Mouse (Mus musculus) kidney, postnatal 0 days (tissue): ENCODE results near the gene P2rx3. TPM values are rescaled to one million over a fixed set of nuclear protein-coding genes. Genes with fewer than 3 reads are reported as not detected.

Experiments
- ATAC-seq: fragments of 200-750 bp; cut with Nextera tagmentation; replicated peaks from 2 replicates; pipeline ENCODE4 v1.8.0; 2017; ENCODE audit warnings: low read depth, moderate number of reproducible peaks, moderate TSS enrichment, moderate library complexity; ENCODE audit not compliant: low FRiP score
- DNase-seq: peaks from one replicate; pipeline ENCODE4 v3.0.0-alpha.2; 2016; ENCODE audit warnings: low spot score
- H3K27ac ChIP-seq: fragments of 300-500 bp; sonication (generic); 2 replicates; pipeline ENCODE4 v1.5.1; 2014; ENCODE audit warnings: mild to moderate bottlenecking
- H3K27me3 ChIP-seq: fragments of 300-500 bp; sonication (generic); 2 replicates; pipeline ENCODE4 v1.6.1; 2014; ENCODE audit warnings: low read length, mixed read lengths; ENCODE audit not compliant: insufficient read depth
- H3K36me3 ChIP-seq: fragments of 300-500 bp; sonication (generic); 2 replicates; pipeline ENCODE4 v1.6.1; 2014; ENCODE audit warnings: low read length, mixed read lengths; ENCODE audit not compliant: insufficient read depth
- H3K4me1 ChIP-seq: fragments of 300-500 bp; sonication (generic); replicated peaks from 2 replicates; pipeline ENCODE4 v1.6.1; 2014; ENCODE audit warnings: antibody characterized with exemption, low read length, mixed read lengths; ENCODE audit not compliant: insufficient read depth
- H3K4me2 ChIP-seq: fragments of 300-500 bp; sonication (generic); 2 replicates; pipeline ENCODE4 v1.6.1; 2014; ENCODE audit warnings: mild to moderate bottlenecking, low read length, moderate library complexity, mixed read lengths
- H3K4me3 ChIP-seq: fragments of 300-500 bp; sonication (generic); replicated peaks from 2 replicates; pipeline ENCODE4 v1.5.1; 2014; ENCODE audit warnings: low read depth, low read length
- H3K9ac ChIP-seq: fragments of 300-500 bp; sonication (generic); 2 replicates; pipeline ENCODE4 v1.6.1; 2014; ENCODE audit warnings: low read depth, low read length
- H3K9me3 ChIP-seq: fragments of 300-500 bp; sonication (generic); replicated peaks from 2 replicates; pipeline ENCODE4 v1.6.1; 2016; ENCODE audit warnings: low read length, inconsistent platforms, mixed read lengths
- CTCF ChIP-seq: IDR thresholded peaks from 2 replicates; pipeline ENCODE4 v1.5.1; 2016; ENCODE audit warnings: antibody characterized with exemption, low read depth, mild to moderate bottlenecking, moderate library complexity
- WGBS: fragments of 180-500 bp; shearing (Covaris S2); extraction: QIAGEN DNeasy Blood & Tissue Kit; methylation state at CpG from one replicate; pipeline ENCODE4 v1.1.7; 2014; 5-methylcytosine and 5-hydroxymethylcytosine counted together
- polyA plus RNA-seq: library from polyadenylated mRNA; unstranded; fragments of >200 nt; fragmentation: Nextera tagmentation; extraction: Ambion mirVana; gene quantifications from 2 replicates; pipeline ENCODE4 v1.2.1, GENCODE M21; 2015

P2rx3 gene
- polyA plus RNA-seq, 1 experiment from 2014 or later: 0.14 TPM

DNA sequence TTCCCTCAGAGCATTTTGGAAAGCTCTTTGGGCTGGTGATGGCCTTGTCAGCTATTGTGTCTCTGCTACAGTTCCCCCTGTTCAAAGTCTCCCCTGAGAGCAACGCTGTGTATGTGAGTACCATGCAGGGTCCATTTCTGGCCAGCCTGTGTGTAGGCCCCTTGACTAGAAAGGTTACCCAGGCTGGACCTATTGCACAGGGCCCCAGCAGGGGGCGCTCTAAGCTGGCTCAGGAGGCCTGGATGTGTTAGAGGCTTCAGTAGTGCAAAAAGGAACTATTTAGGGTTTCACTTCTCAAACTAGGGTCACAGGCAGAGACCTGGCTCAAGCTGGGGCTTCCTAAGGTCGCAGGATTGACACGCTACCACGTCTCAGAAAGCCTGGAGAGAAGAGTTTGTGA lies 81.0 kb downstream of the P2rx3 start:
- Histone ChIP-seq H3K27ac (no peak overlapping the region), H3K4me3 (no peak overlapping the region), H3K9me3 (no peaks in the 10 kb centered on the region), H3K9ac (no peak overlapping the region), H3K4me2 (no peak overlapping the region), H3K4me1 (no peaks in the 10 kb centered on the region), H3K36me3 (peaks cover 9% of the 10 kb centered on the region; the same call in 1 of the 2 replicates), H3K27me3 (no peaks in the 10 kb centered on the region)
- peak; percentile 54 for DNase-seq
- peak; percentile 82 for TF ChIP-seq CTCF
- WGBS: 60% methylated on average over 5 of the region's 5 CpGs
- 0 out of 2 replicates have a peak, but pooled peaks have one; percentile 36 for ATAC-seq

DNA sequence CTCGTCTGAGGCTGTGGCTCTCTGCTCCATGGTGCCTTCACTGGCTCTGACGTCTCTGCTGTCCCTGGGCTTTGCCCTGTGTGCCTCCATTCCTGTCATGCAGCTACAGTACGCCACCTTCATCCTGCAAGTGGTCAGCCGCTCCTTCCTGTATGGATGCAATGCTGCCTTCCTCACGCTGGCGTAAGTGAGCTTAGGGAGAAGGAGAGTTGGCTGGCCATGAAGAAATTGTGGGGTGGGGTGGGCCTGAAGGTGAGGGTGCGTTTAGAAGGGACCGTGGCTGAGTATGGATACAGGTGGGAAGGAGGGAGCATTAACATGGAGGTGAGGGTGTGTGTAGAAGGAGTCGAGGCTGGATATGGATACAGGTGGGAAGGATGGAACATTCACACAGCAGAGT lies 81.8 kb downstream of the P2rx3 start:
- ATAC-seq (no peak), DNase-seq (no peak)
- H3K9me3 ChIP-seq: no peaks in the 10 kb centered on the region
- H3K4me3 ChIP-seq: no peak overlapping the region
- TF ChIP-seq CTCF: no peak
- H3K36me3 ChIP-seq: peaks cover 9% of the 10 kb centered on the region; the same call in 1 of the 2 replicates
- no peak overlapping the region for H3K4me2 ChIP-seq
- no peak overlapping the region for H3K9ac ChIP-seq
- no peak overlapping the region for H3K27ac ChIP-seq
- no peaks in the 10 kb centered on the region for H3K4me1 ChIP-seq
- WGBS: 92% methylated on average over 9 of the region's 9 CpGs
- no peaks in the 10 kb centered on the region for H3K27me3 ChIP-seq

DNA sequence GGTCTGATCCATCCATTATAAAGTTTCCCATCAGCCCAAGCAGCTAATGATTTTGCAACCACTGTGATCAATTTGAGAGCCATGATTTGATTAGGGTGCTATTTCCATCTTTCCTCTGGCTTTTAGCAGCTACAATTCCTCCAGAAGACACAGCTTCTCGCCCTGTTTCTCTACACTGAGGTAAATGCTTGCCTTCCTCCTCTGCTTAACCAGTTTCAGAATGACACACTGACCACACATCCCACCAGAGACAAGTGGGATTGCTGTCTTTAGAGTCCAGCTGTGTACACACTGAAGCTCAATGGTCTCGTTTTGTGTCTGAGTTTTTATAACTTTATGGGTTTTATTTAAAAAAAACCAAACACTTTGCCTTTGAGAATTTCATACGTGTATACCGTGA lies 84.6 kb downstream of the P2rx3 start:
- no peak overlapping the region for H3K4me3 ChIP-seq
- no peaks in the 10 kb centered on the region for H3K4me1 ChIP-seq
- no peaks in the 10 kb centered on the region for H3K27me3 ChIP-seq
- H3K27ac ChIP-seq: no peak overlapping the region
- peaks cover 31% of the 10 kb centered on the region; the same call in 1 of the 2 replicates for H3K36me3 ChIP-seq
- ATAC-seq: no peak
- TF ChIP-seq CTCF: no peak
- no peak overlapping the region for H3K9ac ChIP-seq
- H3K4me2 ChIP-seq: no peak overlapping the region
- no peaks in the 10 kb centered on the region for H3K9me3 ChIP-seq
- no peak for DNase-seq
- 74% methylated on average over 4 of the region's 4 CpGs for WGBS

DNA sequence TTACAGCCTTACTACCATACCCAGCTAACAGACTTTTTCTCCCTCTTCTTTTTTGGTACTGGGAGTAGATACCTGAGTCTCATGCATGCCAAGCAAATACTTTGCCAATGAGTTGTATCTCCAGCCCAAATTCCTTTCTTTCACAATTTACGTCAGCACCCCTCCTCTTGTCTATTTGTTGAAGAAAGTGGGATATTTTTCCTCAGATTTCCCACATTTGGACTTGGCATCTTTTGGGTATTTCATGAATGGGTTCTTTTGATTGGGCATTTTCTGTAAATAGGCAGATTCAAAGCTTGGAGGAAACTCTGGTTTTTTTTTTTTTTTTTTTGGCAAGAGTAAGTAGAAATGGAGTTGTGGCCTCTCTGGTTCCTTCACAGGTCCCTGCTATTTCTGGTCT lies 85.0 kb downstream of the P2rx3 start:
- Histone ChIP-seq H3K9me3 (no peaks in the 10 kb centered on the region), H3K27ac (no peak overlapping the region), H3K4me2 (no peak overlapping the region), H3K9ac (no peak overlapping the region), H3K36me3 (peaks cover 34% of the 10 kb centered on the region; the same call in 1 of the 2 replicates), H3K4me1 (no peaks in the 10 kb centered on the region), H3K4me3 (no peak overlapping the region), H3K27me3 (no peaks in the 10 kb centered on the region)
- no peak for TF ChIP-seq CTCF
- DNase-seq (no peak), ATAC-seq (no peak)
- 100% methylated on average over 1 of the region's 1 CpGs for WGBS

DNA sequence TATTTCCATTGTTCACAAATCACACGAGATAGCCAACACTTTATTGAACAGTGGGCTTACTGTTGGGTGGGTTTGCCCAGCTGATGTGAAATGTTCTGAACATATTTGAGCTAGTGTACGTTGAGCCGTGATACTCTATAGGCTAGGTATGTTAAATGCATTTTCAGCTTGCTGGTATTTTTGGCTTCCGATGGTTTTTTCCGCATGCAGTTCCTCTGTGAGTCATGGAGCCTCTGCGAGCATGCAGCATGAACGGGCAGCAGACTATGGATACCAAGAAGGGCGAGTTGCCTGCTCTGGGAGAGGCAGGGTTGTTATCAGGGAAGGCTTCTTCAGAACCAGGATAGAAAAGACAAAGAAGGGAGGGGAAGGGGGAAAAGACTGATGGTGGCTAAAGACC lies 86.2 kb downstream of the P2rx3 start:
- Histone ChIP-seq H3K9me3 (no peaks in the 10 kb centered on the region), H3K4me3 (no peak overlapping the region), H3K36me3 (peaks cover 34% of the 10 kb centered on the region; the same call in 1 of the 2 replicates), H3K4me1 (no peaks in the 10 kb centered on the region), H3K4me2 (no peak overlapping the region), H3K27ac (no peak overlapping the region), H3K27me3 (no peaks in the 10 kb centered on the region), H3K9ac (no peak overlapping the region)
- no peak for DNase-seq
- ATAC-seq: no peak
- WGBS: 93% methylated on average over 8 of the region's 8 CpGs
- TF ChIP-seq CTCF: no peak

DNA sequence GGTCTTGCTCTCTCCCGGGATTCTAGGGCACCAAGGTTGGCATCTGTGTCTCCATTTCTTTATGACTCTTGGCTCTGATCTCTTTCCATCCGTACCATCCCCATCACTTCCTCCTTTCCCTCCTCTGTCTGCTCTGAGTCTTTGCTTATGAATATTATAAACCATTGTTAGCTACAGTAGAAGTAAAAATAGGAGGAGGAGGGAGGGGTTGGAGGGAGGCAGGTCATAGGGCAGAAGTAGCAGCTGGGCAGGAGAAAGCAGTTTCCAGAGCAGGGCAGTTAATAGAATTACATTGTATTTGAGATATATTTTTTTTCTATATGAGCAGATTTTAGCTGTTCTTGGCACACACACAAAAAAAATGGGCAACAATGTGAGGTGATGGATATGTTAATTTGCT lies 88.5 kb downstream of the P2rx3 start:
- no peak for TF ChIP-seq CTCF
- Histone ChIP-seq H3K9me3 (no peaks in the 10 kb centered on the region), H3K27me3 (no peaks in the 10 kb centered on the region), H3K36me3 (peaks cover 37% of the 10 kb centered on the region; the same call in 1 of the 2 replicates), H3K4me3 (no peak overlapping the region), H3K27ac (no peak overlapping the region), H3K4me1 (no peaks in the 10 kb centered on the region), H3K4me2 (no peak overlapping the region), H3K9ac (no peak overlapping the region)
- no peak for ATAC-seq
- no peak for DNase-seq
- WGBS: 85% methylated on average over 2 of the region's 2 CpGs

Other genes starting within 250 kb of the P2rx3 start
- gene Ube2l6, start 238.6 kb downstream of the P2rx3 start, polyA plus RNA-seq: 30.5 and 33.9 TPM in 2 replicates
- gene Smtnl1, start 214.8 kb downstream of the P2rx3 start, polyA plus RNA-seq: 0.36 and 0.37 TPM in 2 replicates
- gene Timm10, start 210.5 kb downstream of the P2rx3 start, polyA plus RNA-seq: 63.6 and 71.1 TPM in 2 replicates
- 8.3 and 8.5 TPM in 2 replicates for gene Slc43a1, start 198.6 kb downstream of the P2rx3 start, polyA plus RNA-seq
- gene Rtn4rl2, start 150.8 kb downstream of the P2rx3 start, polyA plus RNA-seq: 1.1 and 1.3 TPM in 2 replicates
- 36.7 and 41.4 TPM in 2 replicates for gene Slc43a3, start 100.9 kb downstream of the P2rx3 start, polyA plus RNA-seq
- not detected in 2 replicates for gene Prg2, start 57.0 kb downstream of the P2rx3 start, polyA plus RNA-seq
- not detected in 2 replicates for gene Prg3, start 49.2 kb downstream of the P2rx3 start, polyA plus RNA-seq
- 167 and 194 TPM in 2 replicates for gene Ssrp1, start 228 bp downstream of the P2rx3 start, polyA plus RNA-seq
- gene Tnks1bp1, start 10.6 kb upstream of the P2rx3 start, polyA plus RNA-seq: 21.8 and 27.9 TPM in 2 replicates
- gene Aplnr, start 98.8 kb upstream of the P2rx3 start, polyA plus RNA-seq: 77.7 and 81.3 TPM in 2 replicates
- 0.47 and 0.84 TPM in 2 replicates for gene Lrrc55, start 159.7 kb upstream of the P2rx3 start, polyA plus RNA-seq